Mouse (Mus musculus) ES-E14 (cell line): ENCODE results near the gene Gadd45a.

Experiments used
- HCFC1 ChIP-seq: IDR thresholded peaks from 2 replicates; pipeline ENCODE4 v1.6.1; 2012; ENCODE audit warnings: low read length, inconsistent platforms, borderline replicate concordance; ENCODE audit not compliant: insufficient read depth
- MAFK ChIP-seq: IDR thresholded peaks from 2 replicates; pipeline ENCODE4 v1.6.1; 2014; ENCODE audit warnings: mild to moderate bottlenecking, low read depth, low read length, inconsistent platforms; ENCODE audit not compliant: insufficient read depth
- ZC3H11A ChIP-seq: IDR thresholded peaks from 2 replicates; pipeline ENCODE4 v1.6.1; 2012; ENCODE audit warnings: low read depth, mild to moderate bottlenecking, inconsistent platforms, low read length, borderline replicate concordance
- ZNF384 ChIP-seq: IDR thresholded peaks from 2 replicates; pipeline ENCODE4 v1.6.1; 2012; ENCODE audit warnings: low read depth, low read length, inconsistent platforms

GRCm38 (mm10) chr6:67023729-67024128 lies 13.5 kb downstream of the Gadd45a start:
- no peak for TF ChIP-seq ZNF384
- TF ChIP-seq MAFK, result no peak
- no peak for TF ChIP-seq HCFC1
- TF ChIP-seq ZC3H11A, result no peak
